Mouse (Mus musculus): ENCODE results near the gene Aif1. TPM values are rescaled to one million over a fixed set of nuclear protein-coding genes. Genes with fewer than 3 reads are reported as not detected.

Aif1 gene
- polyA plus RNA-seq, 1 experiment: 10.2 TPM

- peak; percentile 72 to 78 for DNase-seq (ENCODE audit: low read depth in 1 of 2, low spot score in 2 of 2)
- 7% methylated on average over 18 of the region's 18 CpGs for WGBS
- peaks cover 2% of the 10 kb centered on the region; the same call in 1 of the 2 replicates for H3K36me3 ChIP-seq (ENCODE audit: control insufficient read depth, insufficient read depth, low read length)
- TF ChIP-seq POLR2A (IDR thresholded peaks at IDR 0.05; ENCODE audit: low read depth, low read length): no peak
- TF ChIP-seq CTCF (IDR thresholded peaks at IDR 0.05; ENCODE audit: extremely low read depth, insufficient read depth, insufficient read length, insufficient replicate concordance): no peak
- peaks cover 56% of the 10 kb centered on the region for H3K4me1 ChIP-seq (ENCODE audit: control insufficient read depth, insufficient read depth, insufficient read length)
- no peaks in the 10 kb centered on the region for H3K27me3 ChIP-seq (ENCODE audit: control insufficient read depth, insufficient read depth, low read length)
- peak overlapping the region; percentile 40; the same call in 1 of the 2 replicates for H3K4me3 ChIP-seq (ENCODE audit: extremely low read depth, insufficient read depth, insufficient read length)
- peak overlapping the region; percentile 88 for H3K27ac ChIP-seq (ENCODE audit: insufficient read depth, low read length)
Observed at GRCm38 (mm10) chr17:35218516-35219193, 42.8 kb upstream of the Aif1 start.

GRCm38 (mm10) chr17:35213071-35213470 is 37.2 kb upstream of the Aif1 start:
- no peak for TF ChIP-seq POLR2A (IDR thresholded peaks at IDR 0.05; ENCODE audit: low read depth, low read length)
- no peak for TF ChIP-seq CTCF (IDR thresholded peaks at IDR 0.05; ENCODE audit: extremely low read depth, insufficient read depth, insufficient read length, insufficient replicate concordance)
- 68% methylated on average over 5 of the region's 5 CpGs for WGBS
- Histone ChIP-seq H3K4me1 (ENCODE audit: control insufficient read depth, insufficient read depth, insufficient read length) (peaks cover 55% of the 10 kb centered on the region), H3K4me3 (ENCODE audit: extremely low read depth, insufficient read depth, insufficient read length) (no peak overlapping the region), H3K27ac (ENCODE audit: insufficient read depth, low read length) (no peak overlapping the region), H3K27me3 (ENCODE audit: control insufficient read depth, insufficient read depth, low read length) (no peaks in the 10 kb centered on the region), H3K36me3 (ENCODE audit: control insufficient read depth, insufficient read depth, low read length) (no peaks in the 10 kb centered on the region)
- DNase-seq (ENCODE audit: low read depth in 1 of 2, low spot score in 2 of 2): no peak

- DNase-seq (ENCODE audit: low read depth in 1 of 2, low spot score in 2 of 2): no peak
- H3K27ac ChIP-seq (ENCODE audit: insufficient read depth, low read length): peak overlapping the region; percentile 84
- WGBS: 56% methylated on average over 3 of the region's 3 CpGs
- H3K4me1 ChIP-seq (ENCODE audit: control insufficient read depth, insufficient read depth, insufficient read length): peaks cover 44% of the 10 kb centered on the region
- TF ChIP-seq POLR2A (IDR thresholded peaks at IDR 0.05; ENCODE audit: low read depth, low read length): no peak
- no peak for TF ChIP-seq CTCF (IDR thresholded peaks at IDR 0.05; ENCODE audit: extremely low read depth, insufficient read depth, insufficient read length, insufficient replicate concordance)
- no peak overlapping the region for H3K4me3 ChIP-seq (ENCODE audit: extremely low read depth, insufficient read depth, insufficient read length)
- H3K36me3 ChIP-seq (ENCODE audit: control insufficient read depth, insufficient read depth, low read length): no peaks in the 10 kb centered on the region
- no peaks in the 10 kb centered on the region for H3K27me3 ChIP-seq (ENCODE audit: control insufficient read depth, insufficient read depth, low read length)
Observed at GRCm38 (mm10) chr17:35210593-35210992, 34.7 kb upstream of the Aif1 start.

GRCm38 (mm10) chr17:35209785-35210535 is 34.1 kb upstream of the Aif1 start:
- Histone ChIP-seq H3K4me1 (ENCODE audit: control insufficient read depth, insufficient read depth, insufficient read length) (peaks cover 38% of the 10 kb centered on the region), H3K4me3 (ENCODE audit: extremely low read depth, insufficient read depth, insufficient read length) (peak overlapping the region; percentile 5; the same call in 1 of the 2 replicates), H3K36me3 (ENCODE audit: control insufficient read depth, insufficient read depth, low read length) (no peaks in the 10 kb centered on the region), H3K27me3 (ENCODE audit: control insufficient read depth, insufficient read depth, low read length) (no peaks in the 10 kb centered on the region), H3K27ac (ENCODE audit: insufficient read depth, low read length) (peak overlapping the region; percentile 84)
- 10% methylated on average over 12 of the region's 12 CpGs for WGBS
- peak; percentile 73 to 84 for DNase-seq (ENCODE audit: low read depth in 1 of 2, low spot score in 2 of 2)
- TF ChIP-seq CTCF (IDR thresholded peaks at IDR 0.05; ENCODE audit: extremely low read depth, insufficient read depth, insufficient read length, insufficient replicate concordance) (no peak), POLR2A (IDR thresholded peaks at IDR 0.05; ENCODE audit: low read depth, low read length) (no peak)

GRCm38 (mm10) chr17:35205380-35205769 is 29.5 kb upstream of the Aif1 start:
- Histone ChIP-seq H3K36me3 (ENCODE audit: control insufficient read depth, insufficient read depth, low read length) (no peaks in the 10 kb centered on the region), H3K27ac (ENCODE audit: insufficient read depth, low read length) (peak overlapping the region; percentile 90), H3K4me1 (ENCODE audit: control insufficient read depth, insufficient read depth, insufficient read length) (peaks cover 30% of the 10 kb centered on the region), H3K27me3 (ENCODE audit: control insufficient read depth, insufficient read depth, low read length) (no peaks in the 10 kb centered on the region), H3K4me3 (ENCODE audit: extremely low read depth, insufficient read depth, insufficient read length) (peak overlapping the region; percentile 62; the same call in 1 of the 2 replicates)
- DNase-seq (ENCODE audit: low read depth in 1 of 2, low spot score in 2 of 2): peak in 1 of 2 experiments; percentile 44
- 26% methylated on average over 10 of the region's 10 CpGs for WGBS
- no peak for TF ChIP-seq CTCF (IDR thresholded peaks at IDR 0.05; ENCODE audit: extremely low read depth, insufficient read depth, insufficient read length, insufficient replicate concordance)
- no peak for TF ChIP-seq POLR2A (IDR thresholded peaks at IDR 0.05; ENCODE audit: low read depth, low read length)

GRCm38 (mm10) chr17:35204494-35205379 is 28.9 kb upstream of the Aif1 start, which contains the start of gene Lta:
TSS of gene Lta (minus strand) at chr17:35205351.
- peak within 1 kb of the TSS; percentile 90 for H3K27ac ChIP-seq (ENCODE audit: insufficient read depth, low read length)
- H3K36me3 ChIP-seq (ENCODE audit: control insufficient read depth, insufficient read depth, low read length): peaks cover 2% of the 10 kb centered on the region; the same call in 1 of the 2 replicates
- WGBS: 20% methylated on average over 20 of the region's 20 CpGs
- TF ChIP-seq POLR2A (IDR thresholded peaks at IDR 0.05; ENCODE audit: low read depth, low read length) (peak; percentile 81), CTCF (IDR thresholded peaks at IDR 0.05; ENCODE audit: extremely low read depth, insufficient read depth, insufficient read length, insufficient replicate concordance) (0 out of 2 replicates have a peak, but pooled peaks have one; percentile 4)
- peak within 1 kb of the TSS; percentile 62 for H3K4me3 ChIP-seq (ENCODE audit: extremely low read depth, insufficient read depth, insufficient read length)
- peaks cover 32% of the 10 kb centered on the region for H3K4me1 ChIP-seq (ENCODE audit: control insufficient read depth, insufficient read depth, insufficient read length)
- H3K27me3 ChIP-seq (ENCODE audit: control insufficient read depth, insufficient read depth, low read length): no peaks in the 10 kb centered on the region
- peak in 1 of 2 experiments; percentile 78 for DNase-seq (ENCODE audit: low read depth in 1 of 2, low spot score in 2 of 2)
